Mouse (Mus musculus) kidney, embryonic 15.5 days (tissue): ENCODE results near the gene Rnf181. TPM values are rescaled to one million over a fixed set of nuclear protein-coding genes. Genes with fewer than 3 reads are reported as not detected.
A peak's percentile ranks its signal among the peaks of the same experiment; 100 is the strongest.

Source experiments
- ATAC-seq: fragments of 200-750 bp; cut with Nextera tagmentation; replicated peaks from 2 replicates; pipeline ENCODE4 v1.8.0; 2017; ENCODE audit warnings: moderate TSS enrichment; ENCODE audit not compliant: low FRiP score
- H3K27ac ChIP-seq: fragments of 300-500 bp; sonication (generic); 2 replicates; pipeline ENCODE4 v1.5.1; 2015; ENCODE audit warnings: mild to moderate bottlenecking, inconsistent platforms
- H3K27me3 ChIP-seq: fragments of 300-500 bp; sonication (generic); 2 replicates; pipeline ENCODE4 v1.6.1; 2015; ENCODE audit warnings: inconsistent platforms
- H3K36me3 ChIP-seq: fragments of 300-500 bp; sonication (generic); 2 replicates; pipeline ENCODE4 v1.6.1; 2015; ENCODE audit warnings: inconsistent platforms
- H3K4me1 ChIP-seq: fragments of 300-500 bp; sonication (generic); 2 replicates; pipeline ENCODE4 v1.6.1; 2015; ENCODE audit warnings: inconsistent platforms
- H3K4me2 ChIP-seq: fragments of 300-500 bp; sonication (generic); 2 replicates; pipeline ENCODE4 v1.6.1; 2015; ENCODE audit warnings: moderate library complexity, mild to moderate bottlenecking, inconsistent platforms
- H3K4me3 ChIP-seq: fragments of 300-500 bp; sonication (generic); replicated peaks from 2 replicates; pipeline ENCODE4 v1.5.1; 2015; ENCODE audit warnings: mild to moderate bottlenecking, inconsistent platforms
- H3K9ac ChIP-seq: fragments of 300-500 bp; sonication (generic); 2 replicates; pipeline ENCODE4 v1.6.1; 2015; ENCODE audit warnings: mild to moderate bottlenecking, inconsistent platforms
- H3K9me3 ChIP-seq: fragments of 300-500 bp; sonication (generic); replicated peaks from 2 replicates; pipeline ENCODE4 v1.6.1; 2016; ENCODE audit warnings: inconsistent platforms
- WGBS: fragments of 180-500 bp; shearing (Covaris S2); methylation state at CpG from one replicate; pipeline ENCODE4 v1.1.7; 2015; ENCODE audit warnings: mixed read lengths; 5-methylcytosine and 5-hydroxymethylcytosine counted together
- polyA plus RNA-seq: library from polyadenylated mRNA; unstranded; fragments of >200 nt; fragmentation: Nextera tagmentation; extraction: Ambion mirVana; gene quantifications from 2 replicates; pipeline ENCODE4 v1.2.1, GENCODE M21; 2015

Rnf181 gene
- polyA plus RNA-seq, 1 experiment from 2014 or later = 130 TPM

- ATAC-seq = peak; percentile 13
- Histone ChIP-seq H3K9ac (peak overlapping the region; percentile 59), H3K27me3 (no peaks in the 10 kb centered on the region), H3K4me1 (peaks cover 30% of the 10 kb centered on the region), H3K36me3 (peaks cover 41% of the 10 kb centered on the region), H3K9me3 (no peaks in the 10 kb centered on the region), H3K27ac (no peak overlapping the region), H3K4me2 (peak overlapping the region; percentile 91), H3K4me3 (peak overlapping the region; percentile 61)
- WGBS = 32% methylated on average over 8 of the region's 8 CpGs
Measured at GRCm38 (mm10) chr6:72356001-72356532, 10.7 kb downstream of the Rnf181 start.

DNA sequence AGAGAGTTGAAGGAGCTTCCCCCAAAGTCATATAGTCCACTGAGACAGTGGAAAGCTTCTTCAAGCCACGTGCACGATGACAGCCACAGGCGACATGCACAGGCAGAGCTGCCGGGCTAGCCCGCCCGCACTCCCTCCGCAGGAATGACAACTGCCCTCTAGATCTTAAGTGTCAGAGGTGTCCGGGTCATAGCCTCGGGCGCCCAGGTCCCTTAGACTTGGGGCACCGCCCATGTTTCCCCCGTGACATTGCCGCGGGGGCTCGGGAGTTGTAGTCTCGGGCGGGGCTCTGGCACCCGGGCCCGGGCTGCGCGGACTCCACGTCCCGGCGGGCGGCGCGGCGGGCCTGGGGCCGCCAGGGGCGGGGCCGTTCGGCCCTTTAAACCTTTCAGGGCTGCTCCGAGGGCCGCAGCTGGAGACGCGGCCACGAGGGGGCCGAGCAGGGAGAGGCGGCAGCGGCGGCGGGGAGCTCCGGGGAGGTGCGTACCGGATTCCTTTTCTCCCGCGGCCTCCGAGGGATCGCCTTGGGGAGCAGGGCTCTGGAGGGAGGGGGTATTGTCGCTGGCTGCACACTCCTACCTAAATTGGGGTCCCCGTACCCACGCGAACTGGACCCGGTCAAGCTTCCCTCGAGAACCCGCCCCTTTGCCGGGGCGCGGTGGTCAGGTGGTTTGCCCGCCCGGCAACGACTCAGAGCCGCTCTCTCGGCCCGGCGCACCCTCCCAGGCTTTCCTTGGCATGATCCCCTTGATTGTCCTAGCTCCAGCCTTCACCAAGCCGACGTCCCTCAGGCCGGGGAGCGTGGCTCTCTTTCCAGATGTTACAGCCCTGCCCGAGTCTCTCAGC is 11.5 kb downstream of the Rnf181 start, which contains the start of gene Tmem150a:
Tmem150a (plus strand) TSS at position 382 of the 846 bp plus-strand sequence.
- Histone ChIP-seq H3K36me3 (peaks cover 44% of the 10 kb centered on the region), H3K27ac (peak within 1 kb of the TSS; percentile 24), H3K4me2 (peak within 1 kb of the TSS; percentile 91), H3K4me1 (peaks cover 22% of the 10 kb centered on the region), H3K27me3 (no peaks in the 10 kb centered on the region), H3K4me3 (peak within 1 kb of the TSS; percentile 61), H3K9ac (peak within 1 kb of the TSS; percentile 59), H3K9me3 (no peaks in the 10 kb centered on the region)
- peak; percentile 93 for ATAC-seq
- under 1% methylated on average over 67 of the region's 71 CpGs for WGBS

- Histone ChIP-seq H3K36me3 (peaks cover 44% of the 10 kb centered on the region), H3K27ac (0 out of 2 replicates have a peak overlapping the region, but pooled peaks have one; percentile 24), H3K9ac (no peak overlapping the region), H3K4me3 (0 out of 2 replicates have a peak overlapping the region, but pooled peaks have one; percentile 61), H3K9me3 (no peaks in the 10 kb centered on the region), H3K4me2 (no peak overlapping the region), H3K4me1 (peaks cover 21% of the 10 kb centered on the region), H3K27me3 (no peaks in the 10 kb centered on the region)
- no peak for ATAC-seq
- 53% methylated on average over 1 of the region's 1 CpGs for WGBS
Measured at GRCm38 (mm10) chr6:72354025-72354424, 12.7 kb downstream of the Rnf181 start.

- no peaks in the 10 kb centered on the region for H3K27me3 ChIP-seq
- no peak overlapping the region for H3K9ac ChIP-seq
- 76% methylated on average over 5 of the region's 5 CpGs for WGBS
- H3K9me3 ChIP-seq = no peaks in the 10 kb centered on the region
- H3K4me2 ChIP-seq = no peak overlapping the region
- H3K4me1 ChIP-seq = peaks cover 33% of the 10 kb centered on the region
- H3K4me3 ChIP-seq = no peak overlapping the region
- H3K36me3 ChIP-seq = peaks cover 41% of the 10 kb centered on the region
- H3K27ac ChIP-seq = no peak overlapping the region
- ATAC-seq = no peak
Measured at GRCm38 (mm10) chr6:72352636-72353405, 13.9 kb downstream of the Rnf181 start.

- ATAC-seq = no peak
- Histone ChIP-seq H3K36me3 (peaks cover 33% of the 10 kb centered on the region), H3K9ac (no peak overlapping the region), H3K4me3 (no peak overlapping the region), H3K4me1 (peaks cover 36% of the 10 kb centered on the region), H3K4me2 (no peak overlapping the region), H3K27me3 (no peaks in the 10 kb centered on the region), H3K27ac (no peak overlapping the region), H3K9me3 (no peaks in the 10 kb centered on the region)
- 93% methylated on average over 2 of the region's 2 CpGs for WGBS
Measured at GRCm38 (mm10) chr6:72350214-72350613, 16.5 kb downstream of the Rnf181 start.

DNA sequence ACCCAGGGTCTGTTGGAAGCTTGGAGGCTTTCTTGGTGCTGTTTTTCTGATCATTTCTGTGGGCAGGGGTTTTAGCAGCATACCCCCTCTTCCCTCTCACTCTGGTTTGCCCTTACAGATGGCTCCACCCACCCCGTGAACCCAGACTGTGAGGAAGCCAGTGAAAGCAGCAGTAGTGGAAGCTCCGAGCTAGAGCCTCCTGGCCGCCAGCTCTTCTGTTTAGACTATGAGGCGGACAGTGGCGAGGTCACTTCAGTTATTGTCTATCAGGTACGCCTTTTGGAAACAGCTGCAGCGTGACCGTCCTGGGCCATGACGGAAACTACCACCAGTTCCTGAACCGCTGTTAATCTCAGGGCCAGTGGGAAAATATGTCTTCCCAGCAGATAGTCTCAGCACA is 18.3 kb downstream of the Rnf181 start:
- H3K4me2 ChIP-seq = peak overlapping the region; percentile 72
- peaks cover 39% of the 10 kb centered on the region for H3K4me1 ChIP-seq
- H3K4me3 ChIP-seq = peak overlapping the region; percentile 77
- peaks cover 33% of the 10 kb centered on the region for H3K36me3 ChIP-seq
- 0 out of 2 replicates have a peak overlapping the region, but pooled peaks have one; percentile 94 for H3K27ac ChIP-seq
- 81% methylated on average over 10 of the region's 10 CpGs for WGBS
- H3K27me3 ChIP-seq = no peaks in the 10 kb centered on the region
- ATAC-seq = no peak
- H3K9me3 ChIP-seq = no peaks in the 10 kb centered on the region
- no peak overlapping the region for H3K9ac ChIP-seq

- H3K36me3 ChIP-seq = peaks cover 33% of the 10 kb centered on the region
- no peaks in the 10 kb centered on the region for H3K9me3 ChIP-seq
- under 1% methylated on average over 69 of the region's 72 CpGs for WGBS
- H3K4me1 ChIP-seq = peaks cover 39% of the 10 kb centered on the region
- H3K4me3 ChIP-seq = peak within 1 kb of the TSS; percentile 77
- no peaks in the 10 kb centered on the region for H3K27me3 ChIP-seq
- H3K4me2 ChIP-seq = peak within 1 kb of the TSS; percentile 72
- peak within 1 kb of the TSS; percentile 94 for H3K27ac ChIP-seq
- ATAC-seq = peak; percentile 80
- H3K9ac ChIP-seq = peak within 1 kb of the TSS; percentile 91
Measured at GRCm38 (mm10) chr6:72347166-72347941, 19.4 kb downstream of the Rnf181 start, which contains the start of gene 0610030E20Rik. TSS of gene 0610030E20Rik (plus strand) at chr6:72347317.

GRCm38 (mm10) chr6:72346261-72346660 is 20.5 kb downstream of the Rnf181 start:
- H3K27me3 ChIP-seq = no peaks in the 10 kb centered on the region
- H3K9ac ChIP-seq = no peak overlapping the region
- no peaks in the 10 kb centered on the region for H3K9me3 ChIP-seq
- H3K4me2 ChIP-seq = peak overlapping the region; percentile 72; the same call in 1 of the 2 replicates
- WGBS = 87% methylated on average over 4 of the region's 4 CpGs
- H3K36me3 ChIP-seq = peaks cover 30% of the 10 kb centered on the region
- H3K27ac ChIP-seq = no peak overlapping the region
- ATAC-seq = no peak
- no peak overlapping the region for H3K4me3 ChIP-seq
- peaks cover 39% of the 10 kb centered on the region for H3K4me1 ChIP-seq

- Histone ChIP-seq H3K4me1 (peaks cover 42% of the 10 kb centered on the region), H3K4me2 (peak overlapping the region; percentile 80), H3K27ac (no peak overlapping the region; the same call in 1 of the 2 replicates), H3K9me3 (no peaks in the 10 kb centered on the region), H3K4me3 (peak overlapping the region; percentile 88; the same call in 1 of the 2 replicates), H3K9ac (no peak overlapping the region), H3K36me3 (peaks cover 24% of the 10 kb centered on the region), H3K27me3 (no peaks in the 10 kb centered on the region)
- ATAC-seq = no peak
- WGBS = 51% methylated on average over 6 of the region's 6 CpGs
Measured at GRCm38 (mm10) chr6:72345633-72346032, 21.1 kb downstream of the Rnf181 start.

- Histone ChIP-seq H3K36me3 (peaks cover 19% of the 10 kb centered on the region), H3K9ac (peak within 1 kb of the TSS; percentile 89), H3K4me2 (peak within 1 kb of the TSS; percentile 80), H3K4me1 (peaks cover 43% of the 10 kb centered on the region), H3K27me3 (no peaks in the 10 kb centered on the region), H3K9me3 (no peaks in the 10 kb centered on the region), H3K27ac (peak within 1 kb of the TSS; percentile 63), H3K4me3 (peak within 1 kb of the TSS; percentile 88)
- peak; percentile 74; the same call in 1 of the 2 replicates for ATAC-seq
- under 1% methylated on average over 30 of the region's 30 CpGs for WGBS
Measured at GRCm38 (mm10) chr6:72345074-72345567, 21.6 kb downstream of the Rnf181 start, which contains the start of gene Usp39. TSS of gene Usp39 (minus strand) at chr6:72345184.
